Mouse (Mus musculus): ENCODE measurements around the gene Slc25a13.

DNA sequence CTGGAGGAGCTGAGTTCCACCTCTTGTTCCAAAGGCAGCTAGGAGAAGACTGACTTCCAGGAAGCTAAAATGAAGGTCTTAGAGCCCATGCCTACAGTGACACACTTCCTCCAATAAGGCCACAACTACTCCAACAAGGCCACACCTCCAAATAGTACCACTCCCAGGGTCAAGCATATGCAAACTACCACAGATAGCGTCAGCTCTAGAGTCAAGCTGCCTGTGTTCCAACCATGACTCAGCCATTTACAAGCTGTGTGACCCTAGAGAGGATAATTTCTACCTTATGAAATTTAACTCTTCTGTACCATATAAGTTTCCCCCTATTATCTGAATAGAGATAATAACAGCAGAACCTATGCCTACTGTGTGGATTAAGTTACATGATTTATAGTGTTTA is 9.6 kb downstream of the Slc25a13 start:
- TF ChIP-seq CTCF (conservative IDR thresholded peaks at IDR 0.05 in 1 of 2, IDR thresholded peaks at IDR 0.05 in 1 of 2; ENCODE audit: low read depth in 2 of 2, low read length in 2 of 2): no peak
- no peak for TF ChIP-seq POLR2A (IDR thresholded peaks at IDR 0.05; ENCODE audit: low read depth, low read length)
- no peak for TF ChIP-seq EP300 (IDR thresholded peaks at IDR 0.05; ENCODE audit: low read length)
- no peak for TF ChIP-seq UBTF (IDR thresholded peaks at IDR 0.05; ENCODE audit: low read depth, low read length)
- TF ChIP-seq JUN (IDR thresholded peaks at IDR 0.05; ENCODE audit: insufficient read depth, low read depth, low read length): no peak
- TF ChIP-seq NELFE (IDR thresholded peaks at IDR 0.05; ENCODE audit: low read depth, low read length): no peak
- TF ChIP-seq GABPA (IDR thresholded peaks at IDR 0.05; ENCODE audit: insufficient replicate concordance, low read depth, low read length): no peak
- TF ChIP-seq KAT2A (IDR thresholded peaks at IDR 0.05; ENCODE audit: insufficient replicate concordance, low read length): no peak
